Mouse (Mus musculus): Measurements from ENCODE around the gene Pcdh15. TPM values are rescaled to one million over a fixed set of nuclear protein-coding genes. Genes with fewer than 3 reads are reported as not detected.

The Pcdh15 gene
- polyA plus RNA-seq, 1 experiment = 0.16 TPM

DNA sequence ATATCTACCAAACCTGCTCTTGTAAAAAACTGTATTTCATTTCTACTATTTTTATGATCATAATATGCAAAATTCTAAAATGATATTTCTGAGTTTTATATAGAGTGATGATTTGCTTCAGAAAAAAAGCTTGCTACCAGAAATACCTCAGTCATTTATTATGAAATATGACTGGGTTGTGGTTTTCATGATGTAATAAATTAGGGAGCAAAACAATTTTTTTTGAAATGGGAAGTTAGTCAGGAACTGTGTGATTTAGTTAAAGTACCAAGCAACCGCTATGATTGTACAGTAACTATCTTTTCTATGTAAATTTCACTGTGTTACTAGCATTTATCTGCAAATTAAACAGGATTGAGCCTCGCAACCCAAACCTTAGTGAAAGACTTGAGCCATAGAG lies 1480.8 kb downstream of the Pcdh15 start:
- WGBS = 82% methylated on average over 2 of the region's 2 CpGs
- no peak overlapping the region for H3K27ac ChIP-seq (ENCODE audit: insufficient read depth, low read depth, low read length)
- no peak for DNase-seq
- TF ChIP-seq CTCF (conservative IDR thresholded peaks at IDR 0.05; ENCODE audit: insufficient read depth, insufficient read length, low read depth, low read length) (no peak), POLR2A (IDR thresholded peaks at IDR 0.05; ENCODE audit: low read depth, low read length) (no peak)
- no peaks in the 10 kb centered on the region for H3K27me3 ChIP-seq (replicated peaks; ENCODE audit: control insufficient read depth, insufficient read depth, low read length)
- no peak overlapping the region for H3K4me3 ChIP-seq (ENCODE audit: insufficient read depth, low read depth, low read length)
- no peaks in the 10 kb centered on the region for H3K36me3 ChIP-seq (ENCODE audit: control insufficient read depth, insufficient read depth, low read length)
- H3K4me1 ChIP-seq (ENCODE audit: control insufficient read depth, insufficient read depth, low read length) = no peaks in the 10 kb centered on the region

DNA sequence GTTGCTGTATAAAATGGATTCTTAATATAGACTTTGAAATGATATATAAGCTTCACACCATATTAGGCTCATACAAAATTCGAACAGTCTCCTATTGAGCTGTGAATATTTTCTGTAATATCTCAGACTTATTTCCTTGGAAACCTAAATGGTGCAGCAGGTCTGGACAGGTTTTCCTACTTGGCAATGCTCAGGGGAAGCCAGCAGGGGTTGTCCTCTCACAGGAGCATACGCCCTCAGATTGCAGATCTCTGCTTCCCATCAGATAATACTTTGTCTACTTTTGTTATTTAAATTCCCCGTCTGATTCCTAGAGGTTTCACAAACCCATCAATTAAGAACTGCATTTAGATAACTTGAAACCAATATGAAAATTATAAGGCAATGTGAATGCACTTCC lies 1492.7 kb downstream of the Pcdh15 start:
- Histone ChIP-seq H3K27me3 (replicated peaks; ENCODE audit: control insufficient read depth, insufficient read depth, low read length) (no peaks in the 10 kb centered on the region; the same call in 1 of the 2 replicates), H3K27ac (ENCODE audit: insufficient read depth, low read depth, low read length) (no peak overlapping the region), H3K4me3 (ENCODE audit: insufficient read depth, low read depth, low read length) (no peak overlapping the region), H3K4me1 (ENCODE audit: control insufficient read depth, insufficient read depth, low read length) (no peaks in the 10 kb centered on the region), H3K36me3 (ENCODE audit: control insufficient read depth, insufficient read depth, low read length) (no peaks in the 10 kb centered on the region)
- 77% methylated on average over 3 of the region's 3 CpGs for WGBS
- TF ChIP-seq CTCF (conservative IDR thresholded peaks at IDR 0.05; ENCODE audit: insufficient read depth, insufficient read length, low read depth, low read length) (no peak), POLR2A (IDR thresholded peaks at IDR 0.05; ENCODE audit: low read depth, low read length) (no peak)
- DNase-seq = no peak

DNA sequence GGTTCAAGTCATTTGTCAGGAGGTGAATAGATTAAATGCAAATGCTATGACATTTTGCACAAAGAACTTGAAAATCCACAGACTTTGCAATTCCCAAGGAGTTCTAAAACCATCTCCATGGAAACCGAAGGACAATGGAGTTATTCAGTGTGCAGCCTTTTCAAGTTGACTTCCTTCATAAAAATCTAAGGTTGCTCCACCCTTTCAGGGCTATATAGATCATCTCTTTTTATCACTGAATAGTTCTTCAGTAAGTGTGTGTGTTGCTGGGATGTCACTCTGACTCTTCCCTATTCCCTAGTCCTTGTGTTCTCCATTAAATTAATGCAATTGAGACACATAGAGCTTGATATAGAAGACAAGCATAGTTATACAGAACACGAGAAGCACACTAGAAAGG lies 1508.5 kb downstream of the Pcdh15 start:
- DNase-seq = no peak
- Histone ChIP-seq H3K36me3 (ENCODE audit: control insufficient read depth, insufficient read depth, low read length) (no peaks in the 10 kb centered on the region), H3K27ac (ENCODE audit: insufficient read depth, low read depth, low read length) (no peak overlapping the region), H3K4me1 (ENCODE audit: control insufficient read depth, insufficient read depth, low read length) (no peaks in the 10 kb centered on the region), H3K27me3 (replicated peaks; ENCODE audit: control insufficient read depth, insufficient read depth, low read length) (no peaks in the 10 kb centered on the region), H3K4me3 (ENCODE audit: insufficient read depth, low read depth, low read length) (no peak overlapping the region)
- 89% methylated on average over 2 of the region's 2 CpGs for WGBS
- no peak for TF ChIP-seq CTCF (conservative IDR thresholded peaks at IDR 0.05; ENCODE audit: insufficient read depth, insufficient read length, low read depth, low read length)
- no peak for TF ChIP-seq POLR2A (IDR thresholded peaks at IDR 0.05; ENCODE audit: low read depth, low read length)

DNA sequence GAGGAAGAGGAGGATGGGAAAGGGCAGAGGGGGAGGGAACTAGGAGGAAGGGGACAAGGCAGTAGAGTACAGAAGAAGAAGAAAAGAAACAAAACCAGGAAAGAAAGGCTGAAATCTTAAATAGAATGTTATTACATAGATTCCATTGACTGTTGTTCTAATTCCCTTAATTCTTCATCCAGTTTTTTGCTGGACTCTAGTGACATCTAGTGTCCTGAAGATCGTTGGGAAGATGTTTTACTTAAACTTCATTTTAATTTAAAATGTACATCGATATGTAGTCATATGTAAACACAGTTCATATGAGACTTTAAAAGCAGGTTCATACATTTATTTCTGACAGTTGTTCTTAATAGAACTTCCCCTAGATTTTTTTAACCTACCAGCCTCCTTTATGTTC lies 1522.7 kb downstream of the Pcdh15 start:
- WGBS = 32% methylated on average over 2 of the region's 2 CpGs
- TF ChIP-seq POLR2A (IDR thresholded peaks at IDR 0.05; ENCODE audit: low read depth, low read length) (no peak), CTCF (conservative IDR thresholded peaks at IDR 0.05; ENCODE audit: insufficient read depth, insufficient read length, low read depth, low read length) (no peak)
- no peaks in the 10 kb centered on the region for H3K27me3 ChIP-seq (replicated peaks; ENCODE audit: control insufficient read depth, insufficient read depth, low read length)
- H3K4me1 ChIP-seq (ENCODE audit: control insufficient read depth, insufficient read depth, low read length) = no peaks in the 10 kb centered on the region
- H3K4me3 ChIP-seq (ENCODE audit: insufficient read depth, low read depth, low read length) = no peak overlapping the region
- H3K36me3 ChIP-seq (ENCODE audit: control insufficient read depth, insufficient read depth, low read length) = no peaks in the 10 kb centered on the region
- H3K27ac ChIP-seq (ENCODE audit: insufficient read depth, low read depth, low read length) = no peak overlapping the region
- DNase-seq = no peak

DNA sequence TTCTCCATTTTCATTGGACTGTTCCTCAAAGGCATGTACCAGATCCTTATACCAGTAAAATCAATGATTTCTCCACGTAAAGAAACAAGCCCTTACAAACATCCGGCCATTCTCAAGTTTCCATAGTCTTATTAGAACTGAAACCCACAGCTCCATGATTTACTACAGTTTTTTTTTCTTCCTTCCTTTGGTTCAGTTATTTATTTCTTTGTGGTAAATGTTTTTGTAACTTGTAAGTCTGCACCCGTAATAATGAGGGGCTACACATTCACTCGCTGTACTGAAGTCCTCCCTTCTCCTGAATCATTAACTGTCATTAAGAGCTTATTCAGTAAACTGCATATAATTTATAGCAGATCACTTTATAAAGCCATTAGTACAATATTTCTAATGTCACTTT lies 1526.6 kb downstream of the Pcdh15 start:
- Histone ChIP-seq H3K27ac (ENCODE audit: insufficient read depth, low read depth, low read length) (no peak overlapping the region), H3K4me3 (ENCODE audit: insufficient read depth, low read depth, low read length) (no peak overlapping the region), H3K4me1 (ENCODE audit: control insufficient read depth, insufficient read depth, low read length) (no peaks in the 10 kb centered on the region), H3K36me3 (ENCODE audit: control insufficient read depth, insufficient read depth, low read length) (no peaks in the 10 kb centered on the region), H3K27me3 (replicated peaks; ENCODE audit: control insufficient read depth, insufficient read depth, low read length) (no peaks in the 10 kb centered on the region)
- no peak for DNase-seq
- no peak for TF ChIP-seq CTCF (conservative IDR thresholded peaks at IDR 0.05; ENCODE audit: insufficient read depth, insufficient read length, low read depth, low read length)
- TF ChIP-seq POLR2A (IDR thresholded peaks at IDR 0.05; ENCODE audit: low read depth, low read length) = no peak
- WGBS = 24% methylated on average over 4 of the region's 4 CpGs

DNA sequence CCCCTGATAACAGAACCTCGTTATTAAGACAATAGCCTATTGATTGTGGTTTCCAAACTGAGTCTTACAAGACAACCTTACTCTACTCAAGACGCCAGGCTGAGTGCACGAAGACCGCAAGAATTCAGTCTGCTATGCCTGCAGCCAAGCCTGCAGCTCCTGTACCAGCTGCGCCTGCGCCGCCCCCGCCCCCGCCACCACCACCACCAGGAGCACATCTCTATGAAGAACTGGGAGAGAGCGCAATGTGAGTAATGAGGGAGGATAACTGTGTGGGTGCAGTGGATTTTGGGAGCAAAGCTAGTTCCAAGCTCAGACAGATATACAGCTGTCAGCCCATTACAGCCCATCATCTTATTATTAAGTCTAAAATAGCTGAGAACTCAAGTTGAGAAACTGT lies 1527.5 kb downstream of the Pcdh15 start:
- Histone ChIP-seq H3K4me1 (ENCODE audit: control insufficient read depth, insufficient read depth, low read length) (no peaks in the 10 kb centered on the region), H3K4me3 (ENCODE audit: insufficient read depth, low read depth, low read length) (no peak overlapping the region), H3K27ac (ENCODE audit: insufficient read depth, low read depth, low read length) (no peak overlapping the region), H3K36me3 (ENCODE audit: control insufficient read depth, insufficient read depth, low read length) (no peaks in the 10 kb centered on the region), H3K27me3 (replicated peaks; ENCODE audit: control insufficient read depth, insufficient read depth, low read length) (no peaks in the 10 kb centered on the region)
- DNase-seq = no peak
- TF ChIP-seq POLR2A (IDR thresholded peaks at IDR 0.05; ENCODE audit: low read depth, low read length) (no peak), CTCF (conservative IDR thresholded peaks at IDR 0.05; ENCODE audit: insufficient read depth, insufficient read length, low read depth, low read length) (no peak)
- 75% methylated on average over 10 of the region's 10 CpGs for WGBS

DNA sequence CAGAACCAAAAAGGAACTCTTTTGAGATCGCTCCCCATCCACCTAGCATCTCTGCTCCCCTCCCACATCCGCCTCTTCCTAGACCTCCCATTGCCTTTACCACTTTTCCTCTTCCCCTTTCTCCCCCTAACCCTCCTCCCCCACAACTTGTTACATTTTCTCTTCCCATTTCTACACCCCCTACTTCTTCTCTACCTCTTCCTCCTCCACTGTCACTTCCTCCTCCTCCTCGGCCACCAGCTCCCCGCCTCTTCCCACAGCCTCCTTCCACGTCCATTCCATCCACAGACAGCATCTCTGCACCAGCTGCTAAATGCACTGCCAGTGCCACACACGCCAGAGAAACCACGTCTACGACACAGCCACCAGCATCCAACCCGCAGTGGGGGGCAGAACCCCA lies 1532.2 kb downstream of the Pcdh15 start:
- WGBS = 80% methylated on average over 9 of the region's 9 CpGs
- H3K36me3 ChIP-seq (ENCODE audit: control insufficient read depth, insufficient read depth, low read length) = no peaks in the 10 kb centered on the region
- DNase-seq = no peak
- no peak for TF ChIP-seq CTCF (conservative IDR thresholded peaks at IDR 0.05; ENCODE audit: insufficient read depth, insufficient read length, low read depth, low read length)
- TF ChIP-seq POLR2A (IDR thresholded peaks at IDR 0.05; ENCODE audit: low read depth, low read length) = no peak
- H3K27ac ChIP-seq (ENCODE audit: insufficient read depth, low read depth, low read length) = no peak overlapping the region
- H3K4me3 ChIP-seq (ENCODE audit: insufficient read depth, low read depth, low read length) = no peak overlapping the region
- H3K4me1 ChIP-seq (ENCODE audit: control insufficient read depth, insufficient read depth, low read length) = no peaks in the 10 kb centered on the region
- no peaks in the 10 kb centered on the region for H3K27me3 ChIP-seq (replicated peaks; ENCODE audit: control insufficient read depth, insufficient read depth, low read length)

DNA sequence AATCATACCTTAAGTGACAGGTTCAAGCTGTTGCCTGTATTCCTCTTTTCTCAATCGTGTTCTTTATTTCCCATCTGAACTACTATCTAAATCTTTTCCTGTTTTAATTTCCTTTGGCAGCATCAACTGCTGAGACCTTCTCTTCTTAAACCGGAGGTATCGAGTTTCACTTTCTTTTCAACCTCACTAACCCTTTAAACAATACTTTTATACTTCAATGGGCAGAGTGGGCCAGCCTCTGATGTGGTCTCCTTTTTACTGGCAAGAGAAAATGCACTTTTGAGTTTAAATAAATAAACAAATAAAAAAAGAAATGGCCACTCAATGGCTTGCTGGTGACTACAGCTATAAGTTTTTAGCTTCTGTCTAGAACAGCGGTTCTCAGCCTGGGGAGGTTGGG lies 1537.9 kb downstream of the Pcdh15 start:
- Histone ChIP-seq H3K4me1 (ENCODE audit: control insufficient read depth, insufficient read depth, low read length) (no peaks in the 10 kb centered on the region), H3K27ac (ENCODE audit: insufficient read depth, low read depth, low read length) (no peak overlapping the region), H3K36me3 (ENCODE audit: control insufficient read depth, insufficient read depth, low read length) (no peaks in the 10 kb centered on the region), H3K27me3 (replicated peaks; ENCODE audit: control insufficient read depth, insufficient read depth, low read length) (no peaks in the 10 kb centered on the region), H3K4me3 (ENCODE audit: insufficient read depth, low read depth, low read length) (no peak overlapping the region)
- no peak for TF ChIP-seq CTCF (conservative IDR thresholded peaks at IDR 0.05; ENCODE audit: insufficient read depth, insufficient read length, low read depth, low read length)
- no peak for TF ChIP-seq POLR2A (IDR thresholded peaks at IDR 0.05; ENCODE audit: low read depth, low read length)
- DNase-seq = no peak
- WGBS = 34% methylated on average over 4 of the region's 4 CpGs
